Mouse (Mus musculus): ENCODE data around the gene As3mt. TPM values are rescaled to one million over a fixed set of nuclear protein-coding genes. Genes with fewer than 3 reads are reported as not detected.

As3mt gene
- polyA plus RNA-seq, 1 experiment from 2014 or later: 46.4 TPM

- Histone ChIP-seq H3K36me3 (ENCODE audit: control insufficient read depth, insufficient read depth) (no peaks in the 10 kb centered on the region), H3K27ac (ENCODE audit: low read depth, low read length) (no peak overlapping the region), H3K4me2 (replicated peaks; ENCODE audit: low read depth) (no peak overlapping the region), H3K9ac (ENCODE audit: low read depth, low read length) (no peak overlapping the region), H3K27me3 (replicated peaks; ENCODE audit: control insufficient read depth, insufficient read depth, low read length) (no peaks in the 10 kb centered on the region; the same call in 1 of the 2 replicates), H3K9me3 (ENCODE audit: control insufficient read depth) (no peaks in the 10 kb centered on the region), H3K4me3 (ENCODE audit: low read depth, low read length) (no peak overlapping the region), H3K4me1 (replicated peaks; ENCODE audit: control insufficient read depth, insufficient read depth, low read length) (no peaks in the 10 kb centered on the region)
- TF ChIP-seq CTCF (IDR thresholded peaks at IDR 0.05; ENCODE audit: low read depth): no peak
- no peak for ATAC-seq
- 72% methylated on average over 7 of the region's 7 CpGs for WGBS
These were observed 41.8 kb upstream of the As3mt start for GRCm38 (mm10) chr19:46665474-46665873.

GRCm38 (mm10) chr19:46667300-46667699, 40.0 kb upstream of the As3mt start:
- no peak overlapping the region for H3K27ac ChIP-seq (ENCODE audit: low read depth, low read length)
- no peaks in the 10 kb centered on the region; the same call in 1 of the 2 replicates for H3K27me3 ChIP-seq (replicated peaks; ENCODE audit: control insufficient read depth, insufficient read depth, low read length)
- H3K36me3 ChIP-seq (ENCODE audit: control insufficient read depth, insufficient read depth): no peaks in the 10 kb centered on the region
- no peak for ATAC-seq
- H3K4me1 ChIP-seq (replicated peaks; ENCODE audit: control insufficient read depth, insufficient read depth, low read length): no peaks in the 10 kb centered on the region
- H3K9ac ChIP-seq (ENCODE audit: low read depth, low read length): no peak overlapping the region
- WGBS: 49% methylated on average over 11 of the region's 11 CpGs
- H3K4me2 ChIP-seq (replicated peaks; ENCODE audit: low read depth): no peak overlapping the region
- TF ChIP-seq CTCF (IDR thresholded peaks at IDR 0.05; ENCODE audit: low read depth): no peak
- no peak overlapping the region for H3K4me3 ChIP-seq (ENCODE audit: low read depth, low read length)
- H3K9me3 ChIP-seq (ENCODE audit: control insufficient read depth): no peaks in the 10 kb centered on the region

GRCm38 (mm10) chr19:46668263-46668662, 39.0 kb upstream of the As3mt start:
- no peak for ATAC-seq
- no peak for TF ChIP-seq CTCF (IDR thresholded peaks at IDR 0.05; ENCODE audit: low read depth)
- no peak overlapping the region for H3K27ac ChIP-seq (ENCODE audit: low read depth, low read length)

GRCm38 (mm10) chr19:46669802-46670201, 37.5 kb upstream of the As3mt start:
- no peak overlapping the region for H3K4me2 ChIP-seq (replicated peaks; ENCODE audit: low read depth)
- TF ChIP-seq CTCF (IDR thresholded peaks at IDR 0.05; ENCODE audit: low read depth): no peak
- H3K27ac ChIP-seq (ENCODE audit: low read depth, low read length): no peak overlapping the region
- no peak for ATAC-seq
- no peaks in the 10 kb centered on the region for H3K36me3 ChIP-seq (ENCODE audit: control insufficient read depth, insufficient read depth)
- H3K9me3 ChIP-seq (ENCODE audit: control insufficient read depth): no peaks in the 10 kb centered on the region
- no peak overlapping the region for H3K4me3 ChIP-seq (ENCODE audit: low read depth, low read length)
- no peak overlapping the region for H3K9ac ChIP-seq (ENCODE audit: low read depth, low read length)
- 71% methylated on average over 5 of the region's 5 CpGs for WGBS
- 0 out of 2 replicates have a peak, but pooled peaks cover 2% of the 10 kb centered on the region for H3K4me1 ChIP-seq (replicated peaks; ENCODE audit: control insufficient read depth, insufficient read depth, low read length)
- no peaks in the 10 kb centered on the region; the same call in 1 of the 2 replicates for H3K27me3 ChIP-seq (replicated peaks; ENCODE audit: control insufficient read depth, insufficient read depth, low read length)

More at GRCm38 (mm10) chr19:46668263-46668662, 39.0 kb upstream of the As3mt start:
- H3K4me2 ChIP-seq (replicated peaks; ENCODE audit: low read depth): no peak overlapping the region
- no peaks in the 10 kb centered on the region for H3K9me3 ChIP-seq (ENCODE audit: control insufficient read depth)
- H3K36me3 ChIP-seq (ENCODE audit: control insufficient read depth, insufficient read depth): no peaks in the 10 kb centered on the region
- H3K4me1 ChIP-seq (replicated peaks; ENCODE audit: control insufficient read depth, insufficient read depth, low read length): 0 out of 2 replicates have a peak, but pooled peaks cover 2% of the 10 kb centered on the region
- no peak overlapping the region for H3K4me3 ChIP-seq (ENCODE audit: low read depth, low read length)
- no peaks in the 10 kb centered on the region; the same call in 1 of the 2 replicates for H3K27me3 ChIP-seq (replicated peaks; ENCODE audit: control insufficient read depth, insufficient read depth, low read length)
- WGBS: 85% methylated on average over 10 of the region's 10 CpGs
- no peak overlapping the region for H3K9ac ChIP-seq (ENCODE audit: low read depth, low read length)

GRCm38 (mm10) chr19:46670691-46671090, 36.6 kb upstream of the As3mt start:
- TF ChIP-seq CTCF (IDR thresholded peaks at IDR 0.05; ENCODE audit: low read depth): peak; percentile 94
- peak; percentile 61 for ATAC-seq

GRCm38 (mm10) chr19:46672766-46673418, 34.4 kb upstream of the As3mt start, which contains the start of gene Cyp17a1:
Cyp17a1 (minus strand) TSS chr19:46673172.
- H3K4me1 ChIP-seq (replicated peaks; ENCODE audit: control insufficient read depth, insufficient read depth, low read length): 0 out of 2 replicates have a peak, but pooled peaks cover 2% of the 10 kb centered on the region
- H3K9me3 ChIP-seq (ENCODE audit: control insufficient read depth): no peaks in the 10 kb centered on the region
- no peaks in the 10 kb centered on the region for H3K36me3 ChIP-seq (ENCODE audit: control insufficient read depth, insufficient read depth)
- H3K9ac ChIP-seq (ENCODE audit: low read depth, low read length): no peak within 1 kb of the TSS
- no peak for TF ChIP-seq CTCF (IDR thresholded peaks at IDR 0.05; ENCODE audit: low read depth)
- no peak within 1 kb of the TSS for H3K4me3 ChIP-seq (ENCODE audit: low read depth, low read length)
- WGBS: 24% methylated on average over 5 of the region's 5 CpGs
- ATAC-seq: no peak
- no peak within 1 kb of the TSS for H3K4me2 ChIP-seq (replicated peaks; ENCODE audit: low read depth)
- no peak within 1 kb of the TSS for H3K27ac ChIP-seq (ENCODE audit: low read depth, low read length)
- H3K27me3 ChIP-seq (replicated peaks; ENCODE audit: control insufficient read depth, insufficient read depth, low read length): no peaks in the 10 kb centered on the region; the same call in 1 of the 2 replicates

More at GRCm38 (mm10) chr19:46670691-46671090, 36.6 kb upstream of the As3mt start:
- WGBS: 30% methylated on average over 13 of the region's 13 CpGs
- Histone ChIP-seq H3K36me3 (ENCODE audit: control insufficient read depth, insufficient read depth) (no peaks in the 10 kb centered on the region), H3K27me3 (replicated peaks; ENCODE audit: control insufficient read depth, insufficient read depth, low read length) (no peaks in the 10 kb centered on the region; the same call in 1 of the 2 replicates), H3K4me3 (ENCODE audit: low read depth, low read length) (no peak overlapping the region), H3K4me2 (replicated peaks; ENCODE audit: low read depth) (no peak overlapping the region), H3K9ac (ENCODE audit: low read depth, low read length) (no peak overlapping the region), H3K27ac (ENCODE audit: low read depth, low read length) (no peak overlapping the region), H3K9me3 (ENCODE audit: control insufficient read depth) (no peaks in the 10 kb centered on the region), H3K4me1 (replicated peaks; ENCODE audit: control insufficient read depth, insufficient read depth, low read length) (0 out of 2 replicates have a peak, but pooled peaks cover 2% of the 10 kb centered on the region)

Data from intestine, postnatal 0 days (tissue).